Mouse (Mus musculus) heart, embryonic 11.5 days (tissue): Measurements from ENCODE around the gene Krt7. TPM values are rescaled to one million over a fixed set of nuclear protein-coding genes. Genes with fewer than 3 reads are reported as not detected.

ENCODE experiments used
- microRNA counts: library from miRNA; unstranded; fragments of <30 nt; microRNA quantifications from one replicate; lab custom pipeline; 2015
- microRNA-seq: library from miRNA; unstranded; fragments of <30 nt; microRNA quantifications from one replicate; pipeline ENCODE4, GENCODE M21; 2016; ENCODE audit warnings: borderline number of aligned reads
- polyA plus RNA-seq: library from polyadenylated mRNA; unstranded; fragments of >200 nt; fragmentation: Nextera tagmentation; extraction: Ambion mirVana; gene quantifications from 2 replicates; pipeline ENCODE4 v1.2.1, GENCODE M21; 2014

Krt7 gene
- polyA plus RNA-seq, 1 experiment from 2014 or later: 25.8 TPM

MicroRNA genes within 50 kb of the gene (microRNA counts, 519-probe panel; counts per million panel counts)
- microRNA mmu-miR-1941-3p (lab: Ali Mortazavi, UCI) (32.2 counts per million), microRNA mmu-miR-1941-5p (lab: Ali Mortazavi, UCI) (32.2 counts per million)

Small RNA genes lying within 50 kb of the gene (microRNA-seq; reads per million reads assigned to microRNA genes)
- gene Mir1941: 1.8 reads per million, percentile 22 among the genes with 10 or more reads in this experiment

Other genes starting within 250 kb of the Krt7 start
- 8.0 and 8.9 TPM in 2 replicates for gene Acvr1b, start 237.0 kb upstream of the Krt7 start, polyA plus RNA-seq
- gene Grasp, start 186.9 kb upstream of the Krt7 start, polyA plus RNA-seq: 4.1 TPM in 2 replicates
- gene Nr4a1, start 156.8 kb upstream of the Krt7 start, polyA plus RNA-seq: 7.5 and 8.1 TPM in 2 replicates
- 49.4 and 50.1 TPM in 2 replicates for gene Atg101, start 126.8 kb upstream of the Krt7 start, polyA plus RNA-seq
- 1.3 and 2.2 TPM in 2 replicates for gene 6030408B16Rik, start 117.8 kb upstream of the Krt7 start, polyA plus RNA-seq
- 2.5 and 2.8 TPM in 2 replicates for gene Krt80, start 40.9 kb upstream of the Krt7 start, polyA plus RNA-seq
- not detected in 2 replicates for gene Krt87, start 27.8 kb downstream of the Krt7 start, polyA plus RNA-seq
- not detected in 2 replicates for gene Krt88, start 36.7 kb downstream of the Krt7 start, polyA plus RNA-seq
- gene Krt81, start 52.7 kb downstream of the Krt7 start, polyA plus RNA-seq: not detected in 2 replicates
- not detected in 2 replicates for gene Krt86, start 62.4 kb downstream of the Krt7 start, polyA plus RNA-seq
- not detected in 2 replicates for gene Krt83, start 80.5 kb downstream of the Krt7 start, polyA plus RNA-seq
- not detected in 2 replicates for gene Gm49425, start 106.2 kb downstream of the Krt7 start, polyA plus RNA-seq
- not detected in 2 replicates for gene Krt84, start 121.8 kb downstream of the Krt7 start, polyA plus RNA-seq
- gene Krt82, start 139.6 kb downstream of the Krt7 start, polyA plus RNA-seq: not detected in 2 replicates
- gene Krt90, start 151.9 kb downstream of the Krt7 start, polyA plus RNA-seq: 0.16 TPM in 1 of 2 replicates, not detected in the other
- gene Krt75, start 162.9 kb downstream of the Krt7 start, polyA plus RNA-seq: not detected in 2 replicates
- gene Gm5414, start 217.1 kb downstream of the Krt7 start, polyA plus RNA-seq: not detected in 2 replicates
- gene Gm5478, start 236.3 kb downstream of the Krt7 start, polyA plus RNA-seq: not detected in 2 replicates